Mouse (Mus musculus) CD4-positive, CD25-positive, alpha-beta regulatory T cell, adult 4 months (primary cell): ENCODE results near the gene Comt. TPM values are rescaled to one million over a fixed set of nuclear protein-coding genes. Genes with fewer than 3 reads are reported as not detected.

Experiments
- ATAC-seq: one replicate; pipeline ENCODE4 v1.8.0; 2017
- polyA plus RNA-seq, 2 experiments: library from polyadenylated mRNA; unstranded; fragments of 100-300 nt; shearing (Covaris generic); gene quantifications; one replicate each; pipeline ENCODE4 v1.2.1; 2017

Comt gene
- 10 to 100 TPM; 62.0 to 65.2 TPM for polyA plus RNA-seq

- ATAC-seq: no peak
Observed at GRCm38 (mm10) chr16:18426802-18427280, at the start of gene Comt. Gene Comt, minus strand, starts transcription at chr16:18426852.

- ATAC-seq: no peak
Observed at GRCm38 (mm10) chr16:18474021-18474420, 47.4 kb upstream of the Comt start.

GRCm38 (mm10) chr16:18472976-18473375, 46.3 kb upstream of the Comt start:
- ATAC-seq: no peak

GRCm38 (mm10) chr16:18472416-18472815, 45.8 kb upstream of the Comt start:
- ATAC-seq: no peak

GRCm38 (mm10) chr16:18471976-18472375, 45.3 kb upstream of the Comt start:
- no peak for ATAC-seq

- ATAC-seq: no peak
Observed at GRCm38 (mm10) chr16:18471381-18471955, 44.8 kb upstream of the Comt start.

GRCm38 (mm10) chr16:18470829-18471228, 44.2 kb upstream of the Comt start:
- ATAC-seq: no peak

GRCm38 (mm10) chr16:18464271-18464670, 37.6 kb upstream of the Comt start:
- no peak for ATAC-seq

GRCm38 (mm10) chr16:18462598-18462997, 35.9 kb upstream of the Comt start:
- ATAC-seq: no peak

GRCm38 (mm10) chr16:18462031-18462430, 35.4 kb upstream of the Comt start:
- ATAC-seq: no peak

GRCm38 (mm10) chr16:18460826-18461225, 34.2 kb upstream of the Comt start:
- ATAC-seq: no peak

- ATAC-seq: peak; percentile 98
Observed at GRCm38 (mm10) chr16:18459955-18460370, 33.3 kb upstream of the Comt start.

GRCm38 (mm10) chr16:18459335-18459954, 32.8 kb upstream of the Comt start:
- ATAC-seq: peak; percentile 11

- ATAC-seq: no peak
Observed at GRCm38 (mm10) chr16:18458661-18459060, 32.0 kb upstream of the Comt start.

- ATAC-seq: no peak
Observed at GRCm38 (mm10) chr16:18455407-18455806, 28.8 kb upstream of the Comt start.

GRCm38 (mm10) chr16:18453846-18454245, 27.2 kb upstream of the Comt start:
- no peak for ATAC-seq

GRCm38 (mm10) chr16:18452361-18452862, 25.8 kb upstream of the Comt start:
- ATAC-seq: peak; percentile 63

GRCm38 (mm10) chr16:18451486-18452181, 25.0 kb upstream of the Comt start:
- no peak for ATAC-seq

GRCm38 (mm10) chr16:18449005-18449404, 22.4 kb upstream of the Comt start:
- ATAC-seq: no peak

GRCm38 (mm10) chr16:18448104-18448503, 21.5 kb upstream of the Comt start:
- no peak for ATAC-seq

- no peak for ATAC-seq
Observed at GRCm38 (mm10) chr16:18447243-18447642, 20.6 kb upstream of the Comt start.

- ATAC-seq: peak; percentile 96
Observed at GRCm38 (mm10) chr16:18443385-18443841, 16.8 kb upstream of the Comt start.

- ATAC-seq: no peak
Observed at GRCm38 (mm10) chr16:18436128-18436527, 9.5 kb upstream of the Comt start.
